Mouse (Mus musculus): ENCODE measurements around the gene Ubr1.
A peak's percentile ranks its signal among the peaks of the same experiment; 100 is the strongest.
"Not testable (repeated sequence)": the region's sequence is repeated elsewhere in the genome, so short reads cannot be mapped to it uniquely, and the experiment has no call there.

Gene Ubr1

DNA sequence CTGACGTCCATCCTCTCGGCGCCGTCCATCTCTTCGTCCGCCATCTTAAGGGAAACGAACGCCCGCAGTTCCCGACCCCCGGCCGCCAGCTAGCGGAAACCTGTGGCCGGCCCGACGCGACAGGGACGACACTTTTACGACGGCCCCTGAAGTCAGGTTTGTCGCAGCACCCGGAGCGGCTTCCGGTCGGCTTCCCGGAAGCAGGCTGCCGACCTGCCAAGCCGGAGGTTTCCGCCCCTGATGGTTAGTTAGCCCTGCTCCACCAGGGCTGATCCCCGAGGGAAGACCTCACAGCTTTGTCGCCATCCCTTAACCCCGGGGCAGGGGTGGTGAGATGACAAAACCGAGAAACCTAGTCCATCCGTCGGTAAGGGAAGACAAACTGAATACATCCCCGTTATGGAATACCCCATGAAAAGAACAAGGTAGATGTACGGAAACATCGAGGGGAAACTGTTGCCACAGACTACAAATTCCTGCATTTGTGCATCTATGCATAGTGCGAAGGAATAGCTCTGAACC, at the start of gene Ubr1:
Ubr1 (minus strand) TSS at position 157 of the 522 bp plus-strand sequence.
- DNase-seq (ENCODE audit: low spot score) = peak; percentile 82

DNA sequence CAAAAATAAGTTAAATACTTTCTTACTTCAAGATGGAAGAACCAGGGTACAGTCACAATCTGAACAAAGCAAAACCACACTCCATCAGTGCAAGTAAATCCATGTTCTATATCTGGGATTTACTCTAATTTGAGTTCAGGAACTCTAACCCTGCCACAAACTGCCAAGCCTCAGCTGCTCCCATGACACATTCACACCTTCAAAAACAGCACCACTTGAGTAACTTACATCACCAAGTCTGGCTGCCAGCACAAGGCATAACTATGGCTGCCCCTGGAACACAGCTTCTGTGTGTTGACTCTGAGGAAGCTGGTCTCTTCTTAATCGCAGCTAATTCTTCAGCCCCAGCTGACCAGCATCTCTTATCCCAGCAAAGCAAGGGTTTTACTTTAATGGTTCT, 46.6 kb upstream of the Ubr1 start:
- no peak for DNase-seq (ENCODE audit: low spot score)

DNA sequence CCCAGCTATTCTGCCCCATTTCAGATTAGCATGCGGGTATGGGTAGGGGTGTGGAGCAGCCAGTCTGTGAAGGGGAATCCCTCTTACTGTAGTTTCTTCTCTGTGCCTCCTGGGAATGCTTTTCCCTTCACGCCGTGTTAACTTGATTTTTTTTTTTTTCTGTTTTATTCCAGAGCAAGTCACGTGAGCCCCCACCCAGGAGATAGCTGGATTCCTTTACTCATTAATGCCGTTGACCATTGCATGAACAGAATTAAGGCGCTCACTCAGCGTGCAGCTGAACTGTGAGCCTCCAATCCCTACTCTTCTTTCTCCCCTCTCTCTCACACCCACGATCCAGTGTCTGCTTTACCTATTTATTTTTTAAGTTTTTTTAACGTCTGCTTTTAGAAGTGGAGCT, 45.7 kb upstream of the Ubr1 start:
- DNase-seq (ENCODE audit: low spot score) = no peak

DNA sequence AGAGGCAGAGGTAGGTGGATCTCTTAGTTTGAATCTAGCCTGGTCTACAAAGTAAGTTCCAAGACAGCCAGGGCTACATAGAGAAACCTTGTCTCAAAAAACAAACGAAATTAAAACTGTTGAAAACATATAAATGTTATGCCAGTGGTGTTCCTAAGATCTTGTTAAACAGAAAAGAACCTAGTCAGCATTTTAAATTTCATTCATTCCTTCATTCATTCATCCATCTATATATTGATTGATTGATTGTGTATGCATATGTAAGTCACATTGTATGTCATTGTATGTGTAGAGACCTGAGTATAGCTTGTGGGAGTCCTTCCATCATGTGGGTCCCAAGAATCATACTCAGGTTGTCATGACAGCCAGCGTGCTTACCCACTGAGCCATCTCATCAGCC, 45.0 kb upstream of the Ubr1 start:
- DNase-seq (ENCODE audit: low spot score) = no peak

DNA sequence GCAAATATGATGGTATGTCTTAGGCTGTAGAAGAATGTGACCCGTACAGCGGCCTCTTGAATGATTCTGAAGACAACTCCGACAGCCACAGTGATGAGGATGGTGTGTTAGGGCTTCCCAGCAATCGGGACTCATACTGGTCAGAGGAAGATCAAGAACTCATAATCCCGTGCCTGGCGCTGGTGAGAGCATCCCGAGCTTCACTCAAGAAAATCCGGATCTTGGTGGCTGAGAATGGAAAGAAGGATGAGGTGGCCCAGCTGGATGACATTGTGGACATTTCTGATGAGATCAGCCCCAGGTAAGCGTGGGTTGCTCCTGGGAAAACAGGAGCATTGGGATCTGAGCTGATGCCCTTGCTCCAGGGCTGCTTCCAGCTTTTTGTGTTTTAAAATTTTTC, 42.2 kb upstream of the Ubr1 start:
- DNase-seq (ENCODE audit: low spot score) = no peak

DNA sequence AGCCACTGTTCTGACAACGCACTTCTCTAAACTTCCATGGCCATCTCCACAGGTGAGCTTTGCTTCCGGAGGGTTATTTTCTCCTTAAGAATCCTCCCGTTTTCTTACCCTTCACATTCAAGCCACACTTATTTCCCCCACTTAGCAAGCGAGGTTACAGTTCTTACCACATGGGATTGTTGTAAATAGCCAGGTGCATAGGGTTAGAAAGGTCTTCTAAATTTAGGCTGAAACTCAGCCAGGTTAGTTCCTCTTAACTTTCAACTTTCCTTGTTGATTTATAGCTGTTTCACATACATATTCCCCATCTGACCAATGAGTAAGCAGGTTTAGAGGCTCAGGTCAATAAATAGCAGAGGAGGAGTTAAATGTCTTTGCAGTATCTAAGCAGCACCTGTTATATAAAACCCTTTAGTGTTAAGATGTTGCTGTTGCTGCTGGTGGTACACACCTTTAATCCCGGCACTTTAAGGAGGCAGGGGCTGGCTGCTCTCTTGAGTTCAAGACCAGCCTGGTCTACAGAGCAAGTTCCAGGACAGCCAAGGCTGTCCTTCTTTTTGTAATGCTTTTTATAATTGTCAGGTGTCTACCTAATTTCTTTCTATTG, 38.7 kb upstream of the Ubr1 start:
- no peak for DNase-seq (ENCODE audit: low spot score)

DNA sequence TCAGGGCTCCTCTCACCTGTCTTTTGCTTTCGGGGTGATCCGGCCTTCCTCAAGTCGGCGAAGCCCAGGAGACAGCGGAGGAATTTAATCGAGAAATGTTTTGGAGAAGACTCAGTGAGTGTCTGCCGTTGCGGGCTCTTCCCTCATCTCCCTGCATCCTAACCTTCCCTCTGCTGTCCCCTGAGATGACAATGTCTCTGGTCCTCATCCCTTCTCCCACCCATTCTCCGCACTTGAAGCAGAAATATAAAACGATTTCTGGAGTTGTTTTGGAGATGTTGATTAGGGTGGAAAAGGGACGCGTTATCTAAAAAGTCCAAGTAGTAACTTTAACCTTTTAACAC, 38.1 kb upstream of the Ubr1 start:
- DNase-seq (ENCODE audit: low spot score) = no peak

DNA sequence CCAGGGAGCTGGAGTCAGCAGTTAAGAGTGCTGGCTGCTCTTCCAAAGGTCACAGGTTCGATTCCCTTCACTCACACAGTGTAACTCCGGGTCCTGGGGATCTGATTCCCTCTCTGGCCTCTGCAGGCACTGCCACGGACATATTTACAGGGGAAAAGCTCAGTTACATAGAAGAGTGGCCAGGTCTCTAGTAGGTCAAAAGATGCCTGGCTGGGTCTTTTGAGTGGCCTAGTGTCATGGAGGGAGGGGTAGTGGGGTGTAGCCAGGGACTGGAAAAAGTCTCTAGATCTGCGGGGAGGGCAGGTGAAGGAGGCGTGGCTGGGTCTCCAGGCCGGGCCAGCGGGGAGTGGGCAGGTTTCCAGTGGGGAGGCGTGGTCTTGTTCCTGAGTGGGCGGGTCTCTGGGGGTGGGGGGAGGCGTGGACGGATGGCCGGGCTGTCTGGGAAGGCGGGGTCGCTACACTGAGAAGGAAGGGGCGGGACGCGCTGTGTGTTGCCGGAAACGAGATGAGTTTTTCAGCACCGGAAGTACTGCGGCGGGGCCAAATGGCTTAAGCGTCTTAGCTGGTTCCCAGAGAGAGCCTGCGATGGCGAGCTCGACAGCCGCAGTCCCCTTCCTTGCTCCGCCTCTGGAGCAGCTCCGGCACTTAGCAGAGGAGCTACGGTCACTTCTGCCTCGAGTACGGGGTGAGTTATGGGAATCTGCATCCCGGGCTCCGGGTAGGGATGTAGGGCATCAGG, 37.6 kb upstream of the Ubr1 start, which contains the start of gene Ccndbp1:
Ccndbp1 (plus strand) TSS at position 479 of the 739 bp plus-strand sequence.
- DNase-seq (ENCODE audit: low spot score) = peak; percentile 89

DNA sequence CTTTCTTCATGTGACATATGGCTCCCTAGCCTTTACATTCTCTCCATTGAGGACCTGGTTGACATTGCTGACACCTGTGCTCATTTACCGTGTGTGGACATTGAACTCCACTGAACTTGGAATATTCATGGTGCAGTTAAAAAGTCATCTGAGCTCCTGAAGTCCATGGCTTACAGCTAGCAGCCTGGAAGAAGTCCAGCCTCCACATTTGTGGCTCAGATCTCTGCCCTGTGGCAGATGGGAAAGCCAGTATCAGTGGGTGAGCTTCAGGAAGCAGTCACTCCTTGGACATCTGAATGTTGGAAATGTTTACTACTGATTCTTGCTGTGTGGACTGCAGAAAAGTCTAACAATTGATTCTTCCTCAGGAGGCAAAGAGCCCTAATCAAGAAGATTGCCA, 36.5 kb upstream of the Ubr1 start:
- DNase-seq (ENCODE audit: low spot score) = no peak

DNA sequence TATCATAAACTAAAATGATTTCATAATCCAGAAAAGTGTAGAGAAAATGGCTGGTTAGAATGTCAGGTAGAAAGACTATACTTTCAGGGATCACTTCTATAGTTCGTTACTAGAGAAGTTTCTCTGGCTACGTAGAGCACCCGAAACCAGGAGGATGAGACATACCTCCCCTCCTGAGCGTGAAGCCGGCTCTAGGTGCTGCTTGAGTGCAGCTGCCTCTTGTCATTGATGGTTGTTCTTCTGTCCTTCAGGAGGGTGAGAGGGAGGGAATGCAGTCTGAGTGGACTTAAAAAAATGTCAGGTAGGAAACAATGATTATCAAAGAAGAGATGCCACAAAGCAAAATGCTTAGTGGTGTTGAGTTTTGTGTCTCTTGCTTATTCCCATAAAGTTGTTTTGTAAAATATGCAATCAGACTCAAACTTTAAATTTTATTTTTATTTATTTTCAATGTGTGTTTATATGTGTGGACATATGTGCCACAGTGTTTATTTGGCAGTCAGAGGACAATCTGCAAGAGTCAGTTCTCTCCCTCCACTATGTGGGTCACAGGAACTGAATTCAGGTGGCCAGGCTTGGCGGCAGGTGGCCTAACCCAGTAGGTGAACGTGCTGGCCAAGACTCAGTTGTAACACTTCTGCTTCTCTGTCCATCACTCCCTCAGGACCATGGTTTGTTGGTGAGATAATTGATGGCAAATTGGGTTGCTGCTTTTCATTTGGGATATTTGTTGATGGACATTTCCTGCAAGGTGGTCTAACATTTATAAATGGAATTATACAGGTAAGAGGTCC, 33.7 kb upstream of the Ubr1 start:
- DNase-seq (ENCODE audit: low spot score) = no peak

DNA sequence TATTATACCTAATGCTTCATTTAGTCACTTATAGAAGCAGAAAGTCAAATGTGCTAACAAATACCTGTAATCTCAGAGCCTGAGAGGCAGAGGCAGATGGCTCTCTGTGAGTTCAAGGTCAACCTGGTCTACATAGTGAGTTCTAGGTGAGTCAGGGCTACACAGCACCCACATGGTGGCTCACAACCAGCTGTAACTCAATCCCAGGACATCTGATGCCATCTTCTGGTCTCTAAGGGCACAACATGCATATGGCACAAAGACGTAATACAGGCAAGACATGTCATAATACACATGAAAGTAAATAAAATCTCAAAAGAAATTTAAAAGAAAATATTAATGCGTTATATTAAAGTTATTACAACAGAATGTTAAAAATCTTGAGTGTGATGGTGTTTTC, 33.1 kb upstream of the Ubr1 start:
- DNase-seq (ENCODE audit: low spot score) = no peak

DNA sequence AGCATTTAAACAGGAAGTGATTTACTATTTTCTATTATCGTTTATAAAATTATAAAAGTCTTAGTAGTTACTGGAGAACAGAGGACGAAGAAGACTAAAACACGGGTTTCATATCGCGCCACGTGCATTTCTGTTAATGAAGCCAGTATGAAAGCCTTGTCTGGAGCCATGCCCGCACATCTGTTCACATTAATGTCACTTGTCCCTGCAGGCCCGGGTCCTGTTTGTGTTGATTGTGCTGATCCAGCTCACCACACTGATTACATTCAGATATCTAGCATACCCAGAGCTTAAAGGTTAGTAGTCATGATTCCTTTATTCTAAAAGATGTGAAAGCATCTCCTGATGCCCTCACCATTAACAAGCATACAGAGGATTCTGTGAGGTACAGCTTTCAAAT, 28.3 kb upstream of the Ubr1 start:
- DNase-seq (ENCODE audit: low spot score) = no peak

DNA sequence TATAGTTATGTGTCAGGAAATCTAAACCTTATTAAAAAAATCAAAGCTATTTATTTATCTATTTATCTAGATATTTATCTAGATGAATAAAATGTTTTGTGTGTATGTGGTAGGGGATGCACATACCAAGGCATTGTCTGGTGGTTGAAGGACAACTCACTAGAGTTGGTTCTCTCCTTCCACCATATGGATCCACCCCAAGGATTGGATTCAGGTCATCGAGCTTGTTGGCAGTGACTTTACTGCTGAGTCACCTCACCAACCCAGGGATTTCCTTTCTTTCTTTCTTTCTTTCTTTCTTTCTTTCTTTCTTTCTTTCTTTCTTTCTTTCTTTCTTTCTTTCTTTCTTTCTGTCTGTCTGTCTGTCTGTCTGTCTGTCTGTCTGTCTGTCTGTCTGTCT, 26.1 kb upstream of the Ubr1 start:
- not testable (repeated sequence) for DNase-seq (ENCODE audit: low spot score)

DNA sequence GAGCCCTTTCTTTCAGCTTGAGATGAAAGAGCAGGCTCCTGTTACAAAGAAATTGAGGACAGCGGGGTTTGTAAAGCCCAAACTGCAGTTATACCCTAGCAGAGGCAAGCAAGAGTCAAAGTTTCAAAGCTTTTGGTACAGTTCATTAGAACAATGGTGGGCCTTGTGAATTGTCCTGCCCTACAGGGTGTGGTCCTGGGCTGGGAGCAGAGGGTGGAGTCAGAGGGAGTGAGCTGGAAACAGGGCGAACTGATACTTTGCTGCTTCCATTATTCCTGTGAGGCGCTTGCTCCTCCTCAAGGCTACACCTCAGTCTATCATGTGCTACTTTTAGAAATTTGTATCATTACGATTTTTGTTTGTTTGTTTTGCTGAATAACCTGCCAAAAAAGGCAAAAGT, 20.7 kb upstream of the Ubr1 start:
- no peak for DNase-seq (ENCODE audit: low spot score)

DNA sequence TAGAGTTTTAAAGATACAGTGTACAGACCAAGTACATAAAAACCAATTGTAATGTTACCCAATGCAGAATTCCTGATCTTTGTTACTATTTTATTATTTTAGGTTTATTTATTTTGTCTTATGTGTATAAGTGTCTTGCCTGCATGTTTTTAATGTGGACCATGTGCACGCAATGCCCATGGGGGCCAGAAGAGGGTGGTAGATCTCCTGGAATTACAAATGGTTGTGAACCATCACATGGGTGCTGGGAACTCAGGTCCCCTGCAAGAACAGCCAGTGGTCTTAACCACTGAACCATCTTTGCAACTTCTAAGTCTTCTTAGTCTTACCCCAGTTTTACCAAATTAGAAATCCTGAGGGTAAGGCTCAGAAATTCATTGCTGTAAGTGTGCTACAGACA, 14.7 kb upstream of the Ubr1 start:
- no peak for DNase-seq (ENCODE audit: low spot score)

DNA sequence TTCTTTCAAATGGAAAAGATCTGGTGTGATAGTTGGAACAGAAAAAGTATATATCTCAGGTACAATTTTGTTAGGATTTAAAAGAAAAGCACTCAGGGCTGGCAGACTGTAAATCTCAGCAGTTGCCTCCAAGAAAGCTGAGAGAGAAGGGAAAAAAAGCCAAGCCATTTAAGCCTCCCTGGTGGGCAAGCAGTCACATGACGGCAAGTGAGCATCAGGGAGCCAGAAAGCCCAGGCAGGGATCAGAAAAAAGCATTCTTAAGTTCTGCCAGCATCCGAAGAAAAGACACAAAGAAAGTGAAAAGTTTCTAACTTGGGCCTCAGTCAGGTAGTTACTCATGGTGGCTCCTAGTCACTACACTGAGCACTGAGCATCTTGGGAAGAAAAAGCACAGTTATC, 13.1 kb upstream of the Ubr1 start:
- no peak for DNase-seq (ENCODE audit: low spot score)

DNA sequence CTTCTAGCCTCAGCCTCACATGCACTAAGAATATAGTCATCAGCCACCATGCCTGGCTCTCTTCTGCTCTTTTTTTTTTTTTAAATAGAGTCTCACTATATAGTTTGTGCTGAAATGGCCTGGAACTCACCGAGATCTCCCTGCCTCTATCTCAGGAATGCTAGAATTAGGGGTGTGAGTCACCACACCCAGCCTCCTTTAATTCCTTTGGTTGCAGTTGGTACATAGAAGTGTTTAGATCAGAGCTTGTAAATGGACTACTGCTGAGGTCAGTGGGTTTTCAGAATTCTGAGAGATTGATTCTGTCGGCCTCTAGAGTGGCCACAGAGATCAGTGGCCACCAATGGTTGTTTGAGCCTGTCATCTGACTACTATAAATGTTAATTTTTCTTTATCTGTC, 10.3 kb upstream of the Ubr1 start:
- no peak for DNase-seq (ENCODE audit: low spot score)

DNA sequence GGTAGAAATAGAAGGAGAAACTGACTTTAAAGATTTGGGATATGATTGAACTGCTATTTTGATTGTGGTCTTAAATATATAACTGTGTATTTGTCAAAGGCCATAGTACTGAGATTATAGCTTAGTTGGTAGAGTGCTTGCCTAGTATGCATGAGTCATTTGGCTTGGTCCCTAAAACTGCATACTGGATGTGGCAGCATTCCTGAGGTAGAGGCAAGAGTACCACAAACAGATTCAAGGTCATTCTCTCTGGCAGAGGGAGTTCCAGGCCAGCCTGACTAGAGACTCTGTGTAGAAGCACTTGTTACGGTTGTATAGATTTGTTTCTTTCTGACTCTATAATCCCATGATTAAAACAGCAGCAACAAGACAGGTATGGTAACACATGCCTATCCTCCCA, 9.3 kb upstream of the Ubr1 start:
- no peak for DNase-seq (ENCODE audit: low spot score)

DNA sequence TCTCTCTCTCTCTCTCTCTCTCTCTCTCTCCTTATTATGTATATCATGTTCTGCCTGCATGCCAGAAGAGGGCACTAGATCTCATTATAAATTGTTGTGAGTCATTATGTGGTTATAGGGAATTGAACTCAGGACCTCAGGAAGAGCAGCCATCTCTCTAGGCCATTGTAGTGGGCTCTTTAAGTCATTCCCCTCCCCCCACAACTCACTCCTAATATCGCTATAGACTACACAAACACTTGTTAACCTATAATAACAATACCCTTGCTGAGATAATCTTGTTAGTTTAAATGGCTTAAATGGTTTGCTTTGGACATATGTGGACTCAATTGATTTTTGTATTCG, 8.2 kb upstream of the Ubr1 start:
- no peak for DNase-seq (ENCODE audit: low spot score)

DNA sequence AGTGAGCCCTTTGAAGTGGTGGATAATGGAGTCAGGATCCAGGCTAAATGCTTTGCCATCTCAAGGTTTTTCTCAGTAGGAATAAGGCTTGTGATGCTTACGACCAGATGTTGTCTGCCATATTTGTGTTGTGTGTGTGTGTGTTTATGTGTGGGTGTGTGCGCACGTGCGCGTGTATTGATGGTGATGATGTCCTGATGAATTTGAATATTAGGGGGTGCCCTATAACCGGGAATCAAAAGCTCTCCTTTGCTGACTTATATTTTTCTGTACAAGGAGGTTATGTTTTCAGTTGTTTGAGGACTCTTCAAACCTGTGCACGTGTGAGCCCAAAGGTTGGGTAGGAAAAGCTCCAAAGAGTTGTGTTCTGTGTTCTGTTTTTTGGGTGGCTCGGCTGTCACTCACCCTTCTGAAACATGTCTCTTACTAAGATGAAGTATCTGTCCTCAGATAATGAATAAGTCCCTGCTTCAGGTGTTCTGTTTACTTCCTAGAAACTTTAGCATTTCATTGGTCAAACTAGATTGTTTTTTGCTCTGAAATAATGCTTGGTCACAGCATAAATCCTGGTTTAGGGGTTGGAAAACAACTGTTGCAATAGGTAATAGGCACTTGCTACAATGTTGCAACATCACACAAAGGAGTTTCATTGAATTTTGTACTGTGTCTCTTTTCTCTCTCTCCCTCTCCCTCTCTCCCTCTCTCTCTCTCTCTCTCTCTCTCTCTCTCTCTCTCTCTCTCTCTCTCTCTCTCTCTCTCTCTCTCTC, 7.6 kb upstream of the Ubr1 start:
- DNase-seq (ENCODE audit: low spot score) = no peak

DNA sequence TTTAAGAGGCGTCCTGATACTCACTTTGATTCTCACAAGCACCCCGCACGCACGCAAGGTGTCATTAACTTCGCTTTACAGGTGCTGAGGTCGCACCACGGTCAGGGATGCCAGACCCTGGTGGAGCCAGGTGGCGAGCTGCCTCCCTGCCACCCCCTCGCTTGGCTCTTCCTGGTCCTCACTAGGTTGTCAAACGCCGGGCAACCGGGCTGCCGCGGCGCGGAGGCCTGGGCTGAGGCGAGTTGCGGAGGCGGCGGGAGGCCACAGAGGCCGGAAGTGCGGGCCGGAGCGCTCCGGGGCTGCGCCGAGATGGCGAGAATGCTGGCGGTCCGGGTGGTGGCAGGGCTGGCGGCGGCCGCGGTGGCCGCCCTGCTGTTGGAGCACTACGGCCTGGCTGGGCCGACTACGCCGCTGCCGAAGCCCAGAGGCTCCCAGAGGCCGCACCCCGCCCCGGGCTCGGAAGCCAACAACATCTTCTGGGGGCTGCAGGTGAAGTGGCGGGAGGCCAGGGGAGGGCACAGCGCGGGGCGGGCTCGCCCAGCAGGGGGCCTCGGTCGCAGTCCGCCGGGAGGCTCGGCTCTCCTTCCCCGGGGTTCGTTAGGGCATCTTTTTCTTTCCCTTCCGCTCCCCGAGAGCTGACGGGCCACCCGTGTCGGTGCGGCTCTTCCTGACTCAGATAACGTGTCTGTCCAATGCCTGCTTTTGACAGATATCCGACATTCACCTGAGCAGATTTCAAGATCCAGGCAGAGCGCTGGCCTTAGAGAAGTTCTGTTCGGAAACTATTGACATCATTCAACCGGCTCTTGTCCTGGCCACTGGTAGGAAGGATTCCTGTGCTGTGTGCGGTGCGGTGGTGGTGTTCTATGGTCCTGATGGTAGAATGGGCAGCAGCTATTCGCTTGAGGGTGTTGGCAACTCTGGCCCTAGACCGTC, 6.7 kb upstream of the Ubr1 start, which contains the start of gene Tmem62:
Tmem62 (plus strand) TSS at position 28 of the 936 bp plus-strand sequence.
- peak; percentile 76 for DNase-seq (ENCODE audit: low spot score)

Data from testis, postnatal 14 days (tissue).